Mouse (Mus musculus) ovary, adult 18-20 months (tissue): ENCODE data around the gene Irf1.

Source experiments
- DNase-seq: peaks from one replicate; pipeline ENCODE4 v3.0.0; 2022; ENCODE audit warnings: low spot score, mixed read lengths

Irf1 gene

GRCm38 (mm10) chr11:53810749-53811148 lies 40.9 kb downstream of the Irf1 start:
- DNase-seq: no peak

- DNase-seq: no peak
Measured at GRCm38 (mm10) chr11:53811312-53811711, 41.5 kb downstream of the Irf1 start.

- DNase-seq: no peak
Measured at GRCm38 (mm10) chr11:53813001-53813868, 43.4 kb downstream of the Irf1 start.

GRCm38 (mm10) chr11:53814810-53815209 lies 45.0 kb downstream of the Irf1 start:
- DNase-seq: no peak

GRCm38 (mm10) chr11:53816841-53817375 lies 47.1 kb downstream of the Irf1 start:
- no peak for DNase-seq

GRCm38 (mm10) chr11:53818794-53819193 lies 49.0 kb downstream of the Irf1 start:
- DNase-seq: no peak

- DNase-seq: no peak
Measured at GRCm38 (mm10) chr11:53819511-53819910, 49.7 kb downstream of the Irf1 start.

- no peak for DNase-seq
Measured at GRCm38 (mm10) chr11:53820516-53821170, 50.8 kb downstream of the Irf1 start.

- DNase-seq: no peak
Measured at GRCm38 (mm10) chr11:53821230-53821944, 51.6 kb downstream of the Irf1 start.

- no peak for DNase-seq
Measured at GRCm38 (mm10) chr11:53821945-53822338, 52.1 kb downstream of the Irf1 start.

- no peak for DNase-seq
Measured at GRCm38 (mm10) chr11:53825409-53825808, 55.6 kb downstream of the Irf1 start.
